Comparison of ENCODE assay signal across 19 mouse cellular contexts in the genomic region with DNA sequence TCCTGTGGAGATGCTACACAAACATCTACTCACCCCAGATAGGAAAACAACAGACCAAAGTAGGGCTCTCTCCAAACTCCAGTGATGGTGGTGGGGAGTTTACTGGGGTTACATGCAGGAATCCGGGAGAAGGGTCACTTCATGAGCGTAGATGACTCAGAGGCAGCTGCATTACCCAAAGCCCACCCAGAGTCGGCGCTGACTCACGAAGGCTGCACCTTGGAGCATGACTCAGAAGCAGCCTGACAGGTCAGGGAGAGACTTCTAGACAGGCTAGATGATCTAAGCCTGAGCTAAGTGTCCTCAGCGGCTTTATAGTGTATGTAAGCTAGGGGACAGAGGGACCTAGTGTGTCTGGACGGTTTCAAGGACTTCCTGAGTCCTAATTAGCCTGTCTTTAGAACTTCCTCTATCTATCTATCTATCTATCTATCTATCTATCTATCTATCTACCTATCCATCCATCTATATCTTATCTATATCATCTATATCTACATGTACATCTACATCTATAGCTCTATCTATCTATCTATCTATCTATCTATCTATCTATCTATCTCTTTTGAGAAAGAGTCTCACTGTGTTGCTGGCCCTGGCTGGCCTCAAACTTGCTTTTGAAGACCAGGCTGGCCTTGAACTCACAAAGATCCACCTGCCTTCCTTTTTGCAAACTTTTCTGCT. TPM values are rescaled to one million over a fixed set of nuclear protein-coding genes. Genes with fewer than 3 reads are reported as not detected.
DNase-seq lines count a peak whose midpoint lies in the region; TF ChIP-seq lines count a peak whose summit lies in the region.
"Had no signal": no experiment of that assay in that cellular context is flagged by ENCODE, and none has a peak within 500 bp of the region (broad histone marks: within the 10 kb centered on the region; RNA-seq: fewer than 3 reads in every experiment).

No protein-coding gene starts in this region.

- no peak overlapping the region for H3K4me3 ChIP-seq in myocyte
- H3K4me3 ChIP-seq: embryonic facial prominence, embryonic 10.5 days; forebrain, embryonic 13.5 days; heart, embryonic 13.5 days; neural tube, embryonic 12.5 days had no signal

- no peaks in the 10 kb centered on the region for H3K27me3 ChIP-seq in myocyte (ENCODE audit: control insufficient read depth, insufficient read depth, insufficient read length)
- H3K27me3 ChIP-seq: forebrain, embryonic 13.5 days; heart, embryonic 13.5 days; neural tube, embryonic 12.5 days had no signal

- H3K4me2 ChIP-seq in myocyte (ENCODE audit: low read depth) = peak overlapping the region; percentile 1
- H3K4me2 ChIP-seq: forebrain, embryonic 13.5 days; heart, embryonic 13.5 days; neural tube, embryonic 12.5 days had no signal

- H3K36me3 ChIP-seq in myocyte (ENCODE audit: control insufficient read depth, insufficient read depth) = no peaks in the 10 kb centered on the region
- H3K36me3 ChIP-seq: embryonic facial prominence, embryonic 10.5 days; heart, embryonic 13.5 days; neural tube, embryonic 12.5 days had no signal

- peak; percentile 58 to 79 for DNase-seq in adrenal gland, adult (ENCODE audit: inconsistent age in 2 of 2, low spot score in 1 of 2)
- no peak for DNase-seq in adrenal gland, postnatal 4 days (ENCODE audit: low spot score in 2 of 2)
- DNase-seq in CD4-positive helper T cell, adult 2 months (ENCODE audit: low read depth, low spot score) = peak; percentile 11
- DNase-seq in adrenal gland, postnatal 25 days = peak; percentile 21
- DNase-seq in liver = no peak
- DNase-seq in thymus, adult 18-20 months = no peak
- DNase-seq in lung, postnatal 36 days = no peak
- DNase-seq: cerebellum, postnatal 25 days; gastrocnemius, postnatal 36 days; heart, postnatal 4 days; kidney, adult 2 months; kidney, postnatal 4 days; lung, postnatal 10 days; right cerebral cortex, postnatal 25 days had no signal

- TF ChIP-seq POLR2A in myocyte (IDR thresholded peaks at IDR 0.05; ENCODE audit: insufficient read length, low read depth) = no peak

- no peak overlapping the region for H3ac ChIP-seq in myocyte (ENCODE audit: control insufficient read depth, insufficient read length)

- H3K79me2 ChIP-seq in myocyte (ENCODE audit: control insufficient read depth, insufficient read depth) = no peaks in the 10 kb centered on the region

TF ChIP-seq in myocyte, 11 proteins besides CTCF, POLR2A, EP300 and RAD21:
- peak in 2 of 3 experiments; percentile 21 to 69 for TF ChIP-seq MYOD1 (IDR thresholded peaks at IDR 0.05; ENCODE audit: control insufficient read depth in 1 of 3, insufficient read length in 2 of 3, low read depth in 2 of 3)
- peak in 1 of 3 experiments; percentile 18 for TF ChIP-seq MYOG (IDR thresholded peaks at IDR 0.05; ENCODE audit: control insufficient read depth in 1 of 3, insufficient read depth in 1 of 3, insufficient read length in 2 of 3, low read depth in 2 of 3)
- TF ChIP-seq CEBPB (IDR thresholded peaks at IDR 0.05; ENCODE audit: insufficient read depth, poor library complexity, severe bottlenecking) = no peak

RNA-seq across cellular contexts. Expression of a gene that starts 30.3 kb away (rescaled TPM):
- total RNA-seq in adrenal gland, postnatal 4 days (2021) = 10 to 100 TPM; 49.7 to 52.0 TPM
- total RNA-seq in adrenal gland, postnatal 25 days (2021) = 71.1 and 79.9 TPM in 2 replicates
- polyA plus RNA-seq in myocyte (2012; fragmentation: generic; extraction: Trizol) = 70.3 TPM

RNA-seq across cellular contexts. Expression of a gene that starts 40.2 kb away (rescaled TPM):
- 10 to 100 TPM in 1 of 2 experiments, 1 to 10 TPM in 1; 10.0 to 12.2 TPM for total RNA-seq in adrenal gland, postnatal 4 days (2021)
- 6.4 and 8.1 TPM in 2 replicates for total RNA-seq in adrenal gland, postnatal 25 days (2021)
- 3.1 TPM for polyA plus RNA-seq in myocyte (2012; fragmentation: generic; extraction: Trizol)

Comparison
In these comparisons a context has a peak if more than half of its experiments do, and no peak if none do; other contexts are left out.
1. DNase-seq: peak in adrenal gland, adult (2 of 2), CD4-positive helper T cell, adult 2 months (single experiment) and adrenal gland, postnatal 25 days (single experiment); none in adrenal gland, postnatal 4 days (0 of 2), liver (single experiment), thymus, adult 18-20 months (0 of 2) and lung, postnatal 36 days (single experiment).